Mouse (Mus musculus): Measurements from ENCODE around the gene Gm7358. TPM values are rescaled to one million over a fixed set of nuclear protein-coding genes. Genes with fewer than 3 reads are reported as not detected.

Gm7358 gene
- not detected in 2 replicates for polyA plus RNA-seq (2015; fragmentation: Nextera tagmentation; extraction: Ambion mirVana)

DNA sequence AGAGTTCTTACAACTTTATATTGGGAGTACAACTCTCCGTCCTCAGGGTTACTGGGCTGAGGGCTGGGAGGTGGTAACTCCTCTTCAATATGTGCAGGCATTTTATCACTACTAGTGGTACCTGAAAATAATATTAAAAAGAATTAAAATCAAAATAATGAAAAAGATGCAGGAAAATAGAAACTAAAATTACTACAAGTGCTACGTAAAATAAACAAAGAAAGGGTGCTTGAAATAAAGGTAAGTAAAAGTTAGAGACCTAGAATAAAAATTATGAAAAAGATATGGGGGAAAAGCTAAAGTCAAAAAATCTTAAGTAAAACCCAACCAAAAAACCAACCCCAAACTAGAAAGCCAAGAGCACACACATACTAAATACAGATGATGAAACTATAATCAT lies at the start of gene Gm7358:
TSS of gene Gm7358 (minus strand) at position 101 of the 400 bp plus-strand sequence.

Other genes starting within 250 kb of the Gm7358 start
- gene Gm7168, start 111.2 kb downstream of the Gm7358 start, polyA plus RNA-seq (2015; fragmentation: Nextera tagmentation; extraction: Ambion mirVana), result not detected in 2 replicates
- gene Gm7356, start 55.8 kb downstream of the Gm7358 start, polyA plus RNA-seq (2015; fragmentation: Nextera tagmentation; extraction: Ambion mirVana), result not detected in 2 replicates
- gene Dact2, start 144.8 kb upstream of the Gm7358 start, polyA plus RNA-seq (2015; fragmentation: Nextera tagmentation; extraction: Ambion mirVana), result 2.1 and 2.8 TPM in 2 replicates
- gene Smoc2, start 220.0 kb upstream of the Gm7358 start, polyA plus RNA-seq (2015; fragmentation: Nextera tagmentation; extraction: Ambion mirVana), result 95.1 and 188 TPM in 2 replicates